In genomic region chr2:159652243-159652642, GRCm38 (mm10) we compare ENCODE assay signal across 29 mouse cellular contexts.
A peak's percentile ranks its signal among the peaks of the same experiment; 100 is the strongest.
DNase-seq lines count a peak whose midpoint lies in the region; ATAC-seq and TF ChIP-seq lines count a peak whose summit lies in the region.
"Had no signal": no experiment of that assay in that cellular context is flagged by ENCODE, and none has a peak within 500 bp of the region (broad histone marks: within the 10 kb centered on the region; RNA-seq: fewer than 3 reads in every experiment).

No protein-coding gene starts in this region.

- 51% methylated on average over 3 of the region's 3 CpGs for WGBS in embryonic facial prominence, embryonic 12.5 days
- WGBS in embryonic facial prominence, embryonic 15.5 days = 38% methylated on average over 3 of the region's 3 CpGs
- WGBS in limb, embryonic 14.5 days = 34% methylated on average over 3 of the region's 3 CpGs
- 86% methylated on average over 3 of the region's 3 CpGs for WGBS in neural tube, embryonic 15.5 days

- DNase-seq in embryo, embryonic 10.5 days (ENCODE audit: low spot score) = peak; percentile 2
- DNase-seq in embryo, embryonic 10 days (ENCODE audit: low spot score) = no peak
- DNase-seq in limb, embryonic 14.5 days (ENCODE audit: low spot score) = peak; percentile 53
- no peak for DNase-seq in heart, postnatal 25 days (ENCODE audit: low spot score)
- DNase-seq in kidney, postnatal 36 days = no peak
- DNase-seq: adrenal gland, adult 8-10 months; adrenal gland, postnatal 25 days; cerebellum, adult 11-12 months; cerebellum, adult 8-10 months; cerebellum, postnatal 10 days; embryo, embryonic 11 days; forebrain, postnatal 0 days; gastrocnemius, postnatal 25 days; heart, adult 18-20 months; heart, postnatal 10 days; heart, postnatal 4 days had no signal

- TF ChIP-seq POLR2A in limb, embryonic 14.5 days (IDR thresholded peaks at IDR 0.05; ENCODE audit: borderline replicate concordance, extremely low read depth, insufficient read depth, insufficient read length) = no peak

- no peak overlapping the region for H3K4me2 ChIP-seq in embryonic facial prominence, embryonic 12.5 days (replicated peaks)
- peak overlapping the region; percentile 4; the same call in 1 of the 2 replicates for H3K4me2 ChIP-seq in embryonic facial prominence, embryonic 15.5 days (replicated peaks)
- H3K4me2 ChIP-seq in limb, embryonic 14.5 days (replicated peaks; ENCODE audit: low read depth, low read length, severe bottlenecking) = no peak overlapping the region
- H3K4me2 ChIP-seq in neural tube, embryonic 15.5 days = no peak overlapping the region
- H3K4me2 ChIP-seq: heart, embryonic 12.5 days; heart, embryonic 15.5 days; hindbrain, embryonic 14.5 days had no signal

- no peak overlapping the region for H3K4me3 ChIP-seq in embryonic facial prominence, embryonic 12.5 days
- H3K4me3 ChIP-seq in embryonic facial prominence, embryonic 15.5 days (replicated peaks) = no peak overlapping the region
- H3K4me3 ChIP-seq in limb, embryonic 14.5 days (replicated peaks; ENCODE audit: low read length) = no peak overlapping the region
- H3K4me3 ChIP-seq in neural tube, embryonic 15.5 days (replicated peaks) = no peak overlapping the region
- H3K4me3 ChIP-seq: erythroblast, embryonic 14.5 days; forebrain, embryonic 10.5 days; heart, embryonic 12.5 days; heart, embryonic 15.5 days had no signal

- intact Hi-C loops in heart, postnatal 25 days (cut with DNase I) = no loop called here

- H3K9me3 ChIP-seq in embryonic facial prominence, embryonic 12.5 days = no peaks in the 10 kb centered on the region
- no peaks in the 10 kb centered on the region for H3K9me3 ChIP-seq in embryonic facial prominence, embryonic 15.5 days (replicated peaks)
- no peaks in the 10 kb centered on the region for H3K9me3 ChIP-seq in limb, embryonic 14.5 days (ENCODE audit: control insufficient read depth, low read length)
- no peaks in the 10 kb centered on the region for H3K9me3 ChIP-seq in neural tube, embryonic 15.5 days (replicated peaks)
- H3K9me3 ChIP-seq: forebrain, embryonic 10.5 days; heart, embryonic 12.5 days; heart, embryonic 15.5 days had no signal

- H3K4me1 ChIP-seq in embryonic facial prominence, embryonic 12.5 days = peaks cover 5% of the 10 kb centered on the region; the same call in 1 of the 2 replicates
- H3K4me1 ChIP-seq in embryonic facial prominence, embryonic 15.5 days = peaks cover 6% of the 10 kb centered on the region
- peaks cover 12% of the 10 kb centered on the region; the same call in 1 of the 2 replicates for H3K4me1 ChIP-seq in limb, embryonic 14.5 days (ENCODE audit: control insufficient read depth, insufficient read depth, low read length)
- no peaks in the 10 kb centered on the region for H3K4me1 ChIP-seq in neural tube, embryonic 15.5 days
- H3K4me1 ChIP-seq: forebrain, embryonic 10.5 days; heart, embryonic 12.5 days; heart, embryonic 15.5 days had no signal

- H3K27me3 ChIP-seq in embryonic facial prominence, embryonic 12.5 days = no peaks in the 10 kb centered on the region
- H3K27me3 ChIP-seq in embryonic facial prominence, embryonic 15.5 days = no peaks in the 10 kb centered on the region
- H3K27me3 ChIP-seq in limb, embryonic 14.5 days (ENCODE audit: control insufficient read depth, insufficient read depth, low read length) = no peaks in the 10 kb centered on the region
- H3K27me3 ChIP-seq in neural tube, embryonic 15.5 days (replicated peaks) = 0 out of 2 replicates have a peak, but pooled peaks cover 2% of the 10 kb centered on the region
- H3K27me3 ChIP-seq: heart, embryonic 12.5 days; heart, embryonic 15.5 days had no signal

- no peak overlapping the region for H3K9ac ChIP-seq in embryonic facial prominence, embryonic 12.5 days
- H3K9ac ChIP-seq in embryonic facial prominence, embryonic 15.5 days = no peak overlapping the region
- H3K9ac ChIP-seq in limb, embryonic 14.5 days (ENCODE audit: low read depth, low read length, severe bottlenecking) = no peak overlapping the region
- no peak overlapping the region for H3K9ac ChIP-seq in neural tube, embryonic 15.5 days (replicated peaks)
- H3K9ac ChIP-seq: forebrain, postnatal 0 days; heart, embryonic 12.5 days; heart, embryonic 15.5 days; hindbrain, embryonic 14.5 days had no signal

- 0 out of 2 replicates have a peak overlapping the region, but pooled peaks have one; percentile 46 for H3K27ac ChIP-seq in embryonic facial prominence, embryonic 12.5 days
- H3K27ac ChIP-seq in embryonic facial prominence, embryonic 15.5 days (replicated peaks) = peak overlapping the region; percentile 65; the same call in 1 of the 2 replicates
- H3K27ac ChIP-seq in limb, embryonic 14.5 days (replicated peaks; ENCODE audit: low read depth, low read length) = peak overlapping the region; percentile 38; the same call in 1 of the 2 replicates
- H3K27ac ChIP-seq in neural tube, embryonic 15.5 days (replicated peaks) = no peak overlapping the region
- H3K27ac ChIP-seq: forebrain, embryonic 10.5 days; heart, embryonic 15.5 days; hindbrain, embryonic 14.5 days; hindbrain, postnatal 0 days had no signal

- no peak for ATAC-seq in embryonic facial prominence, embryonic 12.5 days (ENCODE audit: insufficient number of reproducible peaks, insufficient read depth, low FRiP score, low TSS enrichment)
- ATAC-seq in embryonic facial prominence, embryonic 15.5 days (ENCODE audit: insufficient number of reproducible peaks, low FRiP score, low TSS enrichment, low read depth) = 0 out of 2 replicates have a peak, but pooled peaks have one; percentile 43
- no peak for ATAC-seq in limb, embryonic 14.5 days (ENCODE audit: low FRiP score, low read depth)
- no peak for ATAC-seq in neural tube, embryonic 15.5 days (ENCODE audit: low FRiP score)
- ATAC-seq: activated CD4-positive, CD25-positive, alpha-beta regulatory T cell, adult 4 months; forebrain, embryonic 14.5 days; forebrain, postnatal 0 days; hindbrain, postnatal 0 days; inflammation-experienced regulatory T-cells, adult 6 months; intestine, embryonic 16.5 days had no signal

- H3K36me3 ChIP-seq in embryonic facial prominence, embryonic 12.5 days = no peaks in the 10 kb centered on the region
- no peaks in the 10 kb centered on the region for H3K36me3 ChIP-seq in embryonic facial prominence, embryonic 15.5 days
- H3K36me3 ChIP-seq in limb, embryonic 14.5 days (ENCODE audit: control insufficient read depth, insufficient read depth, low read length) = no peaks in the 10 kb centered on the region
- no peaks in the 10 kb centered on the region for H3K36me3 ChIP-seq in neural tube, embryonic 15.5 days
- H3K36me3 ChIP-seq: forebrain, embryonic 10.5 days; heart, embryonic 12.5 days; heart, embryonic 15.5 days had no signal

Comparison
In these comparisons a context has a peak if more than half of its experiments do, and no peak if none do; other contexts are left out.
1. DNase-seq: peak in embryo, embryonic 10.5 days (single experiment) and limb, embryonic 14.5 days (single experiment); none in embryo, embryonic 10 days (single experiment), heart, postnatal 25 days (single experiment) and kidney, postnatal 36 days (0 of 2).